Mouse (Mus musculus) CH12.LX (cell line): ENCODE measurements around the gene Trpc7.

ENCODE experiments used
- CHD2 ChIP-seq: IDR thresholded peaks from 2 replicates; pipeline ENCODE4 v1.6.1; 2011; ENCODE audit warnings: low read length, improper control_type of control experiment
- CTCF ChIP-seq, 2 experiments: IDR thresholded peaks in 1 of 2; conservative IDR thresholded peaks in 1 of 2; 2 replicates each; pipeline ENCODE4 v1.5.1; 2011 to 2012; ENCODE audit warnings: low read depth in 2 of 2, low read length in 2 of 2, improper control_type of control experiment in 1 of 2, inconsistent platforms in 1 of 2, mild to moderate bottlenecking in 1 of 2, moderate library complexity in 1 of 2
- EP300 ChIP-seq: IDR thresholded peaks from 2 replicates; pipeline ENCODE4 v1.6.1; 2011; ENCODE audit warnings: low read length, improper control_type of control experiment
- MXI1 ChIP-seq: IDR thresholded peaks from 2 replicates; pipeline ENCODE4 v1.6.1; 2011; ENCODE audit warnings: mild to moderate bottlenecking, low read depth, low read length, improper control_type of control experiment
- MYC ChIP-seq: IDR thresholded peaks from 2 replicates; pipeline ENCODE4 v1.6.1; 2011; ENCODE audit warnings: low read depth, mild to moderate bottlenecking, improper control_type of control experiment, low read length
- NELFE ChIP-seq: IDR thresholded peaks from 2 replicates; pipeline ENCODE4 v1.6.1; 2011; ENCODE audit warnings: low read depth, low read length, improper control_type of control experiment
- POLR2A ChIP-seq: IDR thresholded peaks from 2 replicates; pipeline ENCODE4 v1.6.1; 2011; ENCODE audit warnings: low read depth, mild to moderate bottlenecking, improper control_type of control experiment, low read length
- POLR2AphosphoS2 ChIP-seq: IDR thresholded peaks from 2 replicates; pipeline ENCODE4 v1.6.1; 2011; ENCODE audit warnings: low read depth, low read length, improper control_type of control experiment
- SIN3A ChIP-seq: IDR thresholded peaks from 2 replicates; pipeline ENCODE4 v1.6.1; 2012; ENCODE audit warnings: low read length, improper control_type of control experiment, inconsistent platforms
- TCF12 ChIP-seq: IDR thresholded peaks from 2 replicates; pipeline ENCODE4 v1.6.1; 2014; ENCODE audit warnings: low read depth, mild to moderate bottlenecking, inconsistent platforms, low read length, improper control_type of control experiment
- USF1 ChIP-seq: IDR thresholded peaks from 2 replicates; pipeline ENCODE4 v1.6.1; 2014; ENCODE audit warnings: low read depth, mild to moderate bottlenecking, inconsistent platforms, low read length, improper control_type of control experiment
- ZC3H11A ChIP-seq: IDR thresholded peaks from 2 replicates; pipeline ENCODE4 v1.6.1; 2012; ENCODE audit warnings: low read depth, mild to moderate bottlenecking, inconsistent platforms, low read length, improper control_type of control experiment

DNA sequence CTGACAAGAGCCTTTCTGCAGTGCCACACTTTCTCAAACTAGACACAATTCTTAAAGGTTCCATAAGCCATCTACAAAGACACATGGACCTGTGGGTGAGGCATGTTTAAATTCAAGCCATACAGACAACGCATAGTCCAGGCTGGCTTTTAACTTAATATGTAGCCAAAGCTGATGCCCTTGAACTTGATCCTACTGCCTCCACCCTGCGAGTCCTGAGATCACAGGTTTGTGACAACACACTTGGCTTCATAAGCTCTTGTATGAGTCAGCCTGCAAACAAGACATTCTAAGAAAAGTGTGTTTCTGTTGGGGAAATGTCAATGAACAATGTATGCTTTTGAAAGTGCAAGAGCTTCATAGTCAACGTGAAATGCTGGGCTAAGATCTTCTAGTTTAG is 102.9 kb downstream of the Trpc7 start:
- no peak for TF ChIP-seq MYC
- no peak for TF ChIP-seq USF1
- TF ChIP-seq CTCF (conservative IDR thresholded peaks at IDR 0.05 in 1 of 2, IDR thresholded peaks at IDR 0.05 in 1 of 2; ENCODE audit: low read depth in 2 of 2, low read length in 2 of 2) = no peak
- no peak for TF ChIP-seq ZC3H11A
- no peak for TF ChIP-seq POLR2AphosphoS2
- TF ChIP-seq NELFE = no peak
- TF ChIP-seq TCF12 = no peak
- TF ChIP-seq SIN3A = no peak
- TF ChIP-seq EP300 = no peak
- TF ChIP-seq MXI1 = no peak
- TF ChIP-seq POLR2A = no peak
- no peak for TF ChIP-seq CHD2
